Mouse (Mus musculus) left cerebral cortex, postnatal 36 days (tissue): ENCODE results near the gene Fam71e1. TPM values are rescaled to one million over a fixed set of nuclear protein-coding genes. Genes with fewer than 3 reads are reported as not detected.

Experiments
- DNase-seq, 2 experiments: peaks; one replicate each; pipeline ENCODE4 v3.0.0; 2021 to 2022; ENCODE audit warnings: low spot score in 2 of 2, mixed read lengths in 1 of 2
- intact Hi-C: fragments of 180-260 bp; cut with DNase I; formaldehyde crosslinking; loops from one replicate; pipeline ENCODE4 v1.15.1; 2025
- microRNA-seq: library from miRNA; unstranded; fragments of <30 nt; microRNA quantifications from one replicate; pipeline ENCODE4 v1.2.0, GENCODE M21; 2022
- total RNA-seq, 2 experiments: library from RNA; stranded (reverse); gene quantifications; 2 replicates each; pipeline ENCODE4 v1.2.3; 2021

Gene Fam71e1
- total RNA-seq, 2 experiments from 2014 or later: 18.9 to 20.2 TPM

DNA sequence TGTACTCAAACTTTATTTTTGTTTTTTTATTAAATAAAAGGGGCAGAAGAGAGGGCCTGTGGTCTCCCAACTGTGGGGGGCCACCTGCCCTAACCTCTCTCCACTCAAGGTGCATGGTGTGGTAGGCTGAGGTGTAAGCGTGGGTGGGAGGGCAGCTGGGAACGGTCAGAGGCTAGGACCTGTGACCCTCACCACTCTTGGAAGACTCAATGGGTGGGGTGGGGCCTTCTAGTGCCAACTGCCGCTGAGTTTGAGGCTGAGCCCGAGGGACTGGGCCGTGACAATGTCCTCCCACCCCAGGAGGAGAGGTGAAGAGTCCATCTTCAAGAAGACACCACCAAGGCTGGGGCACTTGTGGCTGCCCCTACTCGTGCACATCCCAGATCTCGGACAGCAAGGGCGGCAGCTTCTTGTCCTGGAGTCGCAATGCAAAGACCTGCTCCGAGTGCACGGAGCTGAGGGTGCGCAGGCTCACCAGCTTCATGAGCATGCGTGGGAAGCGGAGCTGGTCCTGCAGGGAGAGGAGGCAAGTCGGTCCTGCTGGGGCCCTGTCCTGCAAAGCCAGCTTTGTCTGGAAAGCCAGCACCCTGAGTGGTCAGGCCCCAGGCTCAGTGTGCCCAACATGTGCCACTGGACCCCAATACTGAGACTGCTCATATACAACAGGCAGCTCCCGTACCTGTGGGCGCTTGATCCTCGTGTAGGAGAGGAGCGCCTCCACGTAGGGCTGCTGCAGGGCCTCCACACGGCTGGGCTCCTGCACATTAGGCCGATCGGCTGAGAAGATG lies 53.4 kb downstream of the Fam71e1 start:
- intact Hi-C loops: loop anchor here (2.0 kb wide), 1 partner anchor 49 kb away; no protein-coding TSS in a partner anchor
- no peak for DNase-seq

DNA sequence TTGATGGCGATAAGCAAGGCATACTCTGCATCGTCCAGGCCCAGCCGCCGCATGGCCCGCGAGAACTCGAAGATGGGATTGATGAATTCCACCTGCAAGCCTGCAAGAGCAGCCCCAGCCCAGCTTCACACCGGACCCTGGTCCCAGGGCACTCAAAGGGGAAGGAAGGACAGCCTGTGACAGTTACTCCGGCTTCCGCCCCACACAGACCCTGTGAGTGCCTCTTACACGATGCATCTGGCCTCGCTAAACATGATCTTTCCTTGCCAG lies 54.0 kb downstream of the Fam71e1 start:
- intact Hi-C loops: loop anchor here (2.0 kb wide), 1 partner anchor 50 kb away; no protein-coding TSS in a partner anchor
- no peak for DNase-seq

Small RNA genes lying within 50 kb of the gene (microRNA-seq; reads per million reads assigned to microRNA genes)
- gene Mir7052 (9.6 reads per million, percentile 29 among the genes with 10 or more reads in this experiment), gene Mir7053 (0.76 reads per million)

Other genes with a start within 250 kb of the Fam71e1 start
- 1 to 10 TPM; 1.4 to 2.1 TPM for gene 1700028J19Rik, start 249.9 kb upstream of the Fam71e1 start, total RNA-seq
- gene 2410002F23Rik, start 249.9 kb upstream of the Fam71e1 start, total RNA-seq: 10 to 100 TPM; 70.3 to 70.5 TPM
- gene Acp4, start 239.2 kb upstream of the Fam71e1 start, total RNA-seq: not detected
- gene Gm15517, start 235.1 kb upstream of the Fam71e1 start, total RNA-seq: not detected
- 1 to 10 TPM; 3.9 to 4.0 TPM for gene Clec11a, start 189.7 kb upstream of the Fam71e1 start, total RNA-seq
- 100 to 1,000 TPM; 586 to 632 TPM for gene Shank1, start 186.3 kb upstream of the Fam71e1 start, total RNA-seq
- 10 to 100 TPM; 58.3 to 70.5 TPM for gene Syt3, start 112.5 kb upstream of the Fam71e1 start, total RNA-seq
- gene 1700008O03Rik, start 110.8 kb upstream of the Fam71e1 start, total RNA-seq: 1 to 10 TPM; 2.0 to 2.1 TPM
- gene Lrrc4b, start 67.6 kb upstream of the Fam71e1 start, total RNA-seq: 100 to 1,000 TPM; 282 to 313 TPM
- gene Aspdh, start 31.2 kb upstream of the Fam71e1 start, total RNA-seq: 10 to 100 TPM in 1 of 2 experiments, 1 to 10 TPM in 1; 6.8 to 10.4 TPM
- 10 to 100 TPM; 76.5 to 77.6 TPM for gene Josd2, start 28.6 kb upstream of the Fam71e1 start, total RNA-seq
- 100 to 1,000 TPM; 169 to 185 TPM for gene Emc10, start 52 bp upstream of the Fam71e1 start, total RNA-seq
- gene Mybpc2, start 28.1 kb downstream of the Fam71e1 start, total RNA-seq: under 1 TPM in 1 of 2 experiments, not detected in 1; 0.12 TPM
- not detected for gene Spib, start 35.5 kb downstream of the Fam71e1 start, total RNA-seq
- 1 to 10 TPM; 7.5 to 7.6 TPM for gene Pold1, start 52.3 kb downstream of the Fam71e1 start, total RNA-seq
- gene Nr1h2, start 57.4 kb downstream of the Fam71e1 start, total RNA-seq: 10 to 100 TPM; 73.1 to 78.3 TPM
- gene Napsa, start 75.8 kb downstream of the Fam71e1 start, total RNA-seq: not detected
- gene Kcnc3, start 94.1 kb downstream of the Fam71e1 start, total RNA-seq: 100 to 1,000 TPM in 1 of 2 experiments, 10 to 100 TPM in 1; 97.6 to 107 TPM
- gene Myh14, start 174.3 kb downstream of the Fam71e1 start, total RNA-seq: 10 to 100 TPM; 17.7 to 20.6 TPM
- not detected for gene Izumo2, start 212.2 kb downstream of the Fam71e1 start, total RNA-seq